Mouse (Mus musculus) cerebellum, adult 9-11 months (tissue): ENCODE results near the gene Hist1h2bf.
A peak's percentile ranks its signal among the peaks of the same experiment; 100 is the strongest.
"Not testable (repeated sequence)": the region's sequence is repeated elsewhere in the genome, so short reads cannot be mapped to it uniquely, and the experiment has no call there.

Experiments
- DNase-seq: peaks from one replicate; pipeline ENCODE4 v3.0.0; 2022

Hist1h2bf gene

GRCm38 (mm10) chr13:23542225-23542980 is 31.6 kb downstream of the Hist1h2bf start:
- DNase-seq, result not testable (repeated sequence)

- DNase-seq, result no peak
Observed at GRCm38 (mm10) chr13:23541497-23541896, 32.5 kb downstream of the Hist1h2bf start.

DNA sequence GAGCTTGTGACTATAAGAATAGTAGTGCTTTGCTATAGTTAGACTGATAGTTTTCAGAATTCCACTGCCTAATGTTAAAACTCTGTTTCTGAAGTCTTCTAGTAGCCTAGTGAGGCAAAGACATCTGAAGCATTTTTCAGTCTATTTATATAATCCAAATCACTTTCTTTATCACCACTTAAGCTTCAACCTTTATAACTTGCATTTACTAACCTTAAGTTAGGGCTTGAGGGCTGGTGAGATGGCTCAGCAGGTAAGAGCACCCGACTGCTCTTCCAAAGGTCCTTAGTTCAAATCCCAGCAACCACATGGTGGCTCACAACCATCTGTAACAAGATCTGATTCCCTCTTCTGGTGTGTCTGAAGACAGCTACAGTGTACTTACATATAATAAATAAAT is 34.2 kb downstream of the Hist1h2bf start:
- not testable (repeated sequence) for DNase-seq

DNA sequence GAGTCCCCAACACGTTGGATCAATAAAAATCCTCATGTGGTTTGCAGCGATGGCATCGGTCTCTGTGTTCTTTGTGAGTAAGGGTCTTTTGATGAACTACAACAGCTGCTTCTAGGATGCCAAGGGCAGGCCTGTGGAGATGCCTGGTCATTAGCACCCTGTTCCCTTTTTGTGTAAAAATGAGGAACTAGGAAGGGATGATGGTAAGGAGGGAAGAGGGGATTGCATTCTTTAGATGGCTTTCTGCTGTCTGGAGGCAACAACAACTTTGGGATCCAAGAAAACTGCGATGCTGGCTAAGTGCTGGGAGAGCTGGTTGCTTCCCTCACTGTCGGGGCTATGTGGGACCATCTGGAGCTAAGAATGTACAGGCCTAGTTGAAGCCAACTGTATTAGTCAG is 35.7 kb downstream of the Hist1h2bf start:
- DNase-seq, result no peak

- no peak for DNase-seq
Observed at GRCm38 (mm10) chr13:23537006-23537710, 36.8 kb downstream of the Hist1h2bf start.

GRCm38 (mm10) chr13:23536076-23536822 is 37.7 kb downstream of the Hist1h2bf start:
- no peak for DNase-seq

GRCm38 (mm10) chr13:23535137-23536075 is 38.6 kb downstream of the Hist1h2bf start, which contains the start of gene Hist1h3g:
TSS of gene Hist1h3g (plus strand) at chr13:23535422.
- DNase-seq, result peak; percentile 89

DNA sequence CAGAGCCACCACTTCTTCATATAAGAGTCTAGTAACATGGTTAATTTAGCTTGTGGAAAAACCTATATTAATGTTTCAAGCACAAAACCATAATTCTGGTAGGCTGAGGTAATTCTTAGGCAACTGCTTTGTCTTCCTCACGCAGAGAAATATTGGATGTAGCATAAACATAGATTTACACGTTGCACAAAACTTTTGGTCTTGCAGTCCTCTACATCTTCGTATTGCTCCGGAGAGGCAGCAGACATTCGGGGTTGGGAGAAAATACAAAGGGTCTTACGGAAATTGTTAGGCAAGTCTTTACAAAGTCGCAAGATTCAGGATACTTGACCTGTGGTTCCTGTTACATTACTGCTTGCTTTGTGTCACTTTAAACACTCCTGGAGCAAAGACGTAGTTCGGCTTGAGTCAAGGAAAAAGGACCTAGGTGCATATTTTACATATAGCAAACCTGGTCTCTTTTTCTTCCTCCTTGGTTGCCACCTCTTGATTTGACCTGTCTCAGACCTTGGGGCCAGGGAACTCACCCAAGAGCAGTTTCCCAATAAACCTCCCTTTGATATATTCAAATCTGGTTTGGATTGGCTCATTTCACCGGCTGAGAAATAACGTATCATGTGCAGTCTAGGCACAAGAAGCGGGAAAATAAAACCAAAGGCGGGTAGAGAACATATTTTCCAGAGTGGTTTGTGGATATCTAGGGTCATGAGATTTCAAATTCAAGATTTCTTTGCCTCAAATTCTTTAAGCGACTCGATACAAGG is 39.4 kb downstream of the Hist1h2bf start:
- no peak for DNase-seq

- peak; percentile 84 for DNase-seq
Observed at GRCm38 (mm10) chr13:23533560-23534367, 40.2 kb downstream of the Hist1h2bf start, which contains the start of gene Hist1h2af. TSS of gene Hist1h2af (plus strand) at chr13:23533906.

DNA sequence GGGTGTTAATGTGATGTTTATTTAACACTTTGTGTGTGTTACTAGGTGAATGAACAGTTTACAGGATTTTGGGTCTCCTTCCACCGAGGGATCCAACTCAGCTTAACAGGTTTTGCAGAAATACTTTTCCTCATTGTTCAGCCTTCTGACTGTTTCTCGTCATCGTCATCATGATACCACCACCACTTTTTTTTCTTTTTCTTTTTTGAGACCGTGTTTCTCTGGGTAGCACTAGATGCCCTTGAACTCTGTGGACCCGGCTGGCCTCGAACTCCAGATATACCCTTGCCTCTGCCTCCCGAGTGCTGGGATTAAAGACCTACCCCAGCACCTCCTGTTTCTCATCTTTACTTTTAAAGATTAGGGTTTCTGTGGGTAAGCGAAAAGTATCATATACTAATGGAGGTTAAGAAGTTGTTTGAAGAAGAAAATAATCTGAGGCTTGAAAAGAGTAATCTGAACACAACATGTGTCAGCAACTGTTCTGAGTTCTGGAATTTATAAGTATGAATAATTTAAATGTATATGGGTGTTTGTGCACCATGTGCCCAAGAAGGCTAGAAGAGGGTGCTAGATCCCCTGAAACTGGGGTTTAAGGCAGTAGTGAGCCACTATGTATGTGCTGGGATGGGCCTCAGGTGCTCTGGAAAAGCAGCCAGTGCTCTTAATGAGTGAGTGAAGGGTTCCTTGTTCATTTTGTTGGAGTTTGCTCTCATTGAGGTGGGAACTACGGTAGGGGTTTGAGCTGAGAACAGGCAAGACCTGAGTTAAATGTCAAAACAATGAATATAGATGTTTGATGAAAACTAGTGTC is 41.5 kb downstream of the Hist1h2bf start:
- DNase-seq, result no peak

GRCm38 (mm10) chr13:23530901-23531875 is 42.8 kb downstream of the Hist1h2bf start, which contains the start of gene Hist1h4h:
TSS of gene Hist1h4h (plus strand) at chr13:23531050.
- peak; percentile 99 for DNase-seq

- DNase-seq, result peak; percentile 68
Observed at GRCm38 (mm10) chr13:23530181-23530900, 43.7 kb downstream of the Hist1h2bf start.

DNA sequence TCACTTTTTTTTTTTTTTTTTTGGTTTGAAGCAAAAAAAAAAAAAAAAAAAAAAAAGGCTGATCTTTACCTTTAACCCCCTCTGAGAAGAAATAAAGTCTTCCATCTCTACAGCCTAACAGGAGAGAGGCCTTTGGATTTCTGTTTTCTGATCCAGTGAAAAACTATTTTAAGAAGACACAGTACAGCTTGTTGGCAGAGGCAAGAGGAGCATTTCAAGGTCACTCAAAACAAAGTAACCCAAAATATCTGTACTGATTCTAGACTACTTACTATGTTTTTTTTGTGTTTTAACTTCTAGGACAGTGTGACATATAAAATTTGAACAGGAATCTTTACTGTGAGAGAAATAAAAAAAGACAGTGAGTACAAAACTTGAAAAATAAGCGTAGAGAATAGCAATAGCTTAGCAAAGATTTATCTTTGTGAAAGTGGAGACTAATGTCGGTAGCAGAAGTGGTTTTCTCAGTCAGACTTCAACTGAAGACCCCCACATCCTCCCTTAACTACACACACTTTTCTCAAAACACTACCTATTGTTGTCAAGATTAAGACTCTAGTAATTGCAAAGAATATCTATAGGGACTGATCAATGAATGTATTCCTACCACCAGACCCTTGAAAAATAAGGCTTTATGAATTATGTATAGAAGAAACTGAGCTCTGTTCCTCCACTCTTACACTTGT is 44.4 kb downstream of the Hist1h2bf start:
- no peak for DNase-seq

DNA sequence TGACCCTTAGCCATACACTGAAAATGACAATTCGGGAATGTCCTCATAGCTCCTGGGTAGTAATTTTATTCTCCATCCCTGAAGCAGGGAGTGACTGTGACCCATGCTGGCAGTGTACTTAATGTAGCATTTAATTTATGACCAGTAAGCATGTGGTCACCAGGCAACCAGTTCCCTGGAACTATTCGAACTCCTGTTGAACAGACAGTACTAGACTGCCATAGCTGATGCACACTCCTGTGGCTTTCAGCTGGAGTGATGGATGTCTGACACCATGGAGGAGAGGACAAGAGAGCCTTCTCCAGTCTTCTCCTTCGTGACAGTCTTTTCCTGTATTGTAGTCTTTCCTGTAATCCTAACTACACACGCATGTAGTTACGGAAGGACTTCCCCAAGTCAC is 45.0 kb downstream of the Hist1h2bf start:
- no peak for DNase-seq

GRCm38 (mm10) chr13:23526312-23526711 is 47.7 kb downstream of the Hist1h2bf start:
- DNase-seq, result peak; percentile 89

GRCm38 (mm10) chr13:23525901-23526300 is 48.1 kb downstream of the Hist1h2bf start:
- DNase-seq, result no peak

DNA sequence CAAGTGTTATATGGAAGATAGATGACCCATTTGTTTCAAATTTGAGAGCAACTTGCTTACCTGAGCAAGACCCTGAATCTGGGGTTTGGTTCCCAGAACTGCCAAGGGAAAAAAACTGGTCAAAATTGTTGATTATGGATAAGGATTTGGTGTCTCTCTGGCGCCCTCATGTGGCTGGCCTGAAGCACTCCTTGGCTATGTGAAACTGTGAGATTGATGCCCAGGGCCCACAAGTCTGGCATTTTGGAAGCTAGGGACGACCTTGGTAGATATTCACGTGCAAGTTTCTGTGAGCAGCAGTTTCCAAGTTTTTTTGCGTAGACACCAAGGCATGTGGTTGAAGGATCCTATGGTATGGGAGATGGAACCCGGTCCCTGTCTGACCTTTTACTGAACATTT is 49.3 kb downstream of the Hist1h2bf start:
- DNase-seq, result peak; percentile 70
